ENCODE assay signal across 14 mouse cellular contexts in the genomic region with DNA sequence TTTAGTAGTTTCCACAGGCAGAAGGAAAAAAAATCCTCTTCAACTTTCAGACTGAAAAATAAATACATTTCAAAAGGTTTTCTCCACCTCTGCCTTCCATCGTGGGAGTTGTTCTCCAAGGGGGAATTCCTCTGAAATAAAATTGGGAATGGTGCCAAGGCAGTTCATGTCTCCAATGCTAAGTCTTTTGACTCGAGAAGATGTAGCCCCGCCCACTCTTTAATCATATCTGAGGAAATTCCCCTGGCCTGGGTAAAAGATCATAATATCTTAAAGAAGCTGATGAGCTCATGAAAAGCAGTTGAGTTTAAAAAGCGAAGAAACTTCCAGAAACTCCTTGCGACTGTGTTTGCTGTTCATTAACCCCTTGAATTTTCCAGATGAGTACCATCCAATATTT.
DNase-seq lines count a peak whose midpoint lies in the region; ATAC-seq and TF ChIP-seq lines count a peak whose summit lies in the region.
"Had no signal": no experiment of that assay in that cellular context is flagged by ENCODE, and none has a peak within 500 bp of the region (broad histone marks: within the 10 kb centered on the region; RNA-seq: fewer than 3 reads in every experiment).

No protein-coding gene starts in this region.

- H3K36me3 ChIP-seq in lung, embryonic 15.5 days, result no peaks in the 10 kb centered on the region
- H3K36me3 ChIP-seq in heart, postnatal 0 days (replicated peaks; ENCODE audit: control insufficient read depth, insufficient read depth, low read length), result no peaks in the 10 kb centered on the region
- H3K36me3 ChIP-seq in stomach, postnatal 0 days (ENCODE audit: control insufficient read depth, insufficient read depth, low read length), result no peaks in the 10 kb centered on the region

- ATAC-seq in lung, embryonic 15.5 days (ENCODE audit: borderline replicate concordance, extremely low read depth, low FRiP score, low TSS enrichment), result peak; percentile 70; the same call in 1 of the 2 replicates
- ATAC-seq in heart, postnatal 0 days (ENCODE audit: insufficient read depth, low read depth), result no peak
- ATAC-seq in stomach, postnatal 0 days (ENCODE audit: low FRiP score, low TSS enrichment), result 0 out of 2 replicates have a peak, but pooled peaks have one; percentile 42
- ATAC-seq: CD4-positive, CD25-positive, alpha-beta regulatory T cell, adult 4 months; inflammation-experienced regulatory T-cells, adult 6 months had no signal

- no peak for TF ChIP-seq EP300 in heart, postnatal 0 days (IDR thresholded peaks at IDR 0.05; ENCODE audit: low read depth)
- TF ChIP-seq EP300 in stomach, postnatal 0 days (optimal IDR thresholded peaks at IDR 0.05), result no peak

- peak overlapping the region; percentile 72 for H3K27ac ChIP-seq in lung, embryonic 15.5 days
- H3K27ac ChIP-seq in heart, postnatal 0 days (ENCODE audit: low read depth), result no peak overlapping the region
- H3K27ac ChIP-seq in stomach, postnatal 0 days (replicated peaks), result no peak overlapping the region

- no peak overlapping the region for H3K4me3 ChIP-seq in lung, embryonic 15.5 days
- no peak overlapping the region for H3K4me3 ChIP-seq in heart, postnatal 0 days (ENCODE audit: low read depth, low read length)
- no peak overlapping the region for H3K4me3 ChIP-seq in stomach, postnatal 0 days (ENCODE audit: low read depth, low read length)
- H3K4me3 ChIP-seq: myocyte had no signal

- H3K4me2 ChIP-seq in lung, embryonic 15.5 days, result no peak overlapping the region
- H3K4me2 ChIP-seq in heart, postnatal 0 days (ENCODE audit: low read depth, low read length), result no peak overlapping the region
- no peak overlapping the region for H3K4me2 ChIP-seq in stomach, postnatal 0 days (replicated peaks; ENCODE audit: low read depth)

- H3K27me3 ChIP-seq in lung, embryonic 15.5 days, result no peaks in the 10 kb centered on the region
- H3K27me3 ChIP-seq in heart, postnatal 0 days (ENCODE audit: control insufficient read depth, insufficient read depth, low read length), result no peaks in the 10 kb centered on the region
- no peaks in the 10 kb centered on the region for H3K27me3 ChIP-seq in stomach, postnatal 0 days (ENCODE audit: control insufficient read depth, insufficient read depth, low read length)

- TF ChIP-seq CTCF in heart, postnatal 0 days (IDR thresholded peaks at IDR 0.05; ENCODE audit: low read depth), result no peak
- TF ChIP-seq CTCF in stomach, postnatal 0 days (IDR thresholded peaks at IDR 0.05; ENCODE audit: low read depth), result no peak

- peaks cover 14% of the 10 kb centered on the region for H3K4me1 ChIP-seq in lung, embryonic 15.5 days
- 0 out of 2 replicates have a peak, but pooled peaks cover 4% of the 10 kb centered on the region for H3K4me1 ChIP-seq in heart, postnatal 0 days (ENCODE audit: control insufficient read depth, insufficient read depth)
- no peaks in the 10 kb centered on the region for H3K4me1 ChIP-seq in stomach, postnatal 0 days (replicated peaks; ENCODE audit: control insufficient read depth, insufficient read depth)

- H3K9ac ChIP-seq in lung, embryonic 15.5 days, result no peak overlapping the region
- H3K9ac ChIP-seq in heart, postnatal 0 days (replicated peaks; ENCODE audit: low read depth, low read length), result no peak overlapping the region
- H3K9ac ChIP-seq in stomach, postnatal 0 days (ENCODE audit: low read length), result no peak overlapping the region

- peak; percentile 4 for DNase-seq in gastrocnemius, adult 18-20 months (ENCODE audit: low spot score)
- DNase-seq in gastrocnemius, adult 8-10 months (ENCODE audit: low spot score in 2 of 2), result no peak
- DNase-seq in lung, postnatal 4 days, result no peak
- peak; percentile 26 for DNase-seq in heart, postnatal 0 days (ENCODE audit: low spot score)
- DNase-seq in stomach, postnatal 0 days (ENCODE audit: low spot score), result no peak
- no peak for DNase-seq in layer of hippocampus, adult 9-10 months (ENCODE audit: low spot score)
- DNase-seq in right cerebral cortex, adult 18-20 months, result no peak
- DNase-seq: gastrocnemius, postnatal 14 days; liver; thymus, postnatal 25 days had no signal

- H3K9me3 ChIP-seq in lung, embryonic 15.5 days, result no peaks in the 10 kb centered on the region
- no peaks in the 10 kb centered on the region for H3K9me3 ChIP-seq in heart, postnatal 0 days (replicated peaks; ENCODE audit: control insufficient read depth, low read length)
- no peaks in the 10 kb centered on the region for H3K9me3 ChIP-seq in stomach, postnatal 0 days (ENCODE audit: control insufficient read depth, low read length)

- 16% methylated on average over 5 of the region's 5 CpGs for WGBS in lung, embryonic 15.5 days
- WGBS in heart, postnatal 0 days, result 36% methylated on average over 5 of the region's 5 CpGs
- 25% methylated on average over 5 of the region's 5 CpGs for WGBS in stomach, postnatal 0 days

Comparison
In these comparisons a context has a peak if more than half of its experiments do, and no peak if none do; other contexts are left out.
1. DNase-seq: peak in gastrocnemius, adult 18-20 months (single experiment) and heart, postnatal 0 days (single experiment); none in gastrocnemius, adult 8-10 months (0 of 2), lung, postnatal 4 days (0 of 2), stomach, postnatal 0 days (single experiment), layer of hippocampus, adult 9-10 months (single experiment) and right cerebral cortex, adult 18-20 months (single experiment).